In the genomic region with DNA sequence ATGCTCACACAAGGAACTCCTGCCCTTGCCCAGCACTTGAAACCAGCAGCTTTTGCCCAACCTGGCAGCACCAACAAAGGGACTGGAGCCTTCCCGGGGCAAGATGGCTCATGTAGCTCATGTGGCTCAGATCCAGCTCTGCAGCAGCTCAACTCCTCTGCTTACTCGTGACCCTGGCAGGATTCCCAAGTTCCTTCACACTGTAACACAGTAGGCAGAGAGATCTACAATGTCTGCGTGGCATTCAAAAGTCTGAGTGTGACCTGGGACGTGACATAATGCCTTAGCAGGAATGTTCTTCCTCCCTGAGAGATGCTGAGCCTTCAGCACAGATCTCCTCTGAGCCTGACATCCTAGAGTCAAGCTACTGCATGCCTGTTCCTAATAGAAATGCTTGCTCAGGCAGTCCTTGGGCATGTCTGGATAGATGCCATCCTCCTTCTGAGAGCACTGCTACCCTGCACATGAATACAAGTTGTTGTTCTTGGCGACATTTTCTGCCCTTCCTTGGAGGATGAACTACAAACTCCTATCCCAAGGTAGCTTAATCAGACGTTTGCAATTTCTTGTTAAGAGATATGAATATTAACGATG, we compare ENCODE assay signal across 8 mouse cellular contexts. TPM values are rescaled to one million over a fixed set of nuclear protein-coding genes. Genes with fewer than 3 reads are reported as not detected.
DNase-seq lines count a peak whose midpoint lies in the region; ATAC-seq and TF ChIP-seq lines count a peak whose summit lies in the region.

No protein-coding gene starts in this region.

- ATAC-seq in hindbrain, postnatal 0 days: peak; percentile 68
- ATAC-seq in liver, embryonic 11.5 days (replicated peaks; ENCODE audit: low FRiP score): no peak
- no peak for ATAC-seq in intestine, postnatal 0 days

- 42% methylated on average over 7 of the region's 7 CpGs for WGBS in hindbrain, postnatal 0 days
- 82% methylated on average over 7 of the region's 7 CpGs for WGBS in hindbrain, embryonic 10.5 days
- WGBS in liver, embryonic 11.5 days: 69% methylated on average over 7 of the region's 7 CpGs
- 71% methylated on average over 7 of the region's 7 CpGs for WGBS in intestine, postnatal 0 days

- no peak overlapping the region for H3K27ac ChIP-seq in hindbrain, postnatal 0 days
- H3K27ac ChIP-seq in hindbrain, embryonic 10.5 days: no peak overlapping the region
- H3K27ac ChIP-seq in brown adipose tissue, adult 24 weeks (replicated peaks; ENCODE audit: low read depth, low read length): peak overlapping the region; percentile 20; the same call in 1 of the 2 replicates
- H3K27ac ChIP-seq in liver, embryonic 11.5 days (ENCODE audit: low read depth, low read length): no peak overlapping the region
- no peak overlapping the region for H3K27ac ChIP-seq in intestine, postnatal 0 days (ENCODE audit: low read depth, low read length)

- H3K4me2 ChIP-seq in hindbrain, postnatal 0 days (ENCODE audit: low read depth, low read length): no peak overlapping the region
- H3K4me2 ChIP-seq in liver, embryonic 11.5 days: no peak overlapping the region
- no peak overlapping the region for H3K4me2 ChIP-seq in intestine, postnatal 0 days (replicated peaks; ENCODE audit: low read depth)

- H3K4me3 ChIP-seq in hindbrain, postnatal 0 days (ENCODE audit: low read length): no peak overlapping the region
- no peak overlapping the region for H3K4me3 ChIP-seq in hindbrain, embryonic 10.5 days
- H3K4me3 ChIP-seq in brown adipose tissue, adult 24 weeks (ENCODE audit: insufficient read depth, low read depth, low read length): no peak overlapping the region
- no peak overlapping the region for H3K4me3 ChIP-seq in liver, embryonic 11.5 days (ENCODE audit: low read depth, low read length)
- no peak overlapping the region for H3K4me3 ChIP-seq in intestine, postnatal 0 days (ENCODE audit: low read depth, low read length)

- H3K27me3 ChIP-seq in hindbrain, postnatal 0 days (ENCODE audit: insufficient read depth, low read length): no peaks in the 10 kb centered on the region
- no peaks in the 10 kb centered on the region for H3K27me3 ChIP-seq in hindbrain, embryonic 10.5 days (ENCODE audit: insufficient read depth, poor library complexity, severe bottlenecking)
- no peaks in the 10 kb centered on the region for H3K27me3 ChIP-seq in liver, embryonic 11.5 days (replicated peaks; ENCODE audit: control insufficient read depth, insufficient read depth, low read length)
- no peaks in the 10 kb centered on the region for H3K27me3 ChIP-seq in intestine, postnatal 0 days (replicated peaks; ENCODE audit: control insufficient read depth, insufficient read depth, low read length)

- intact Hi-C loops in gastrocnemius, postnatal 36 days (cut with DNase I): no loop called here

- no peaks in the 10 kb centered on the region for H3K4me1 ChIP-seq in hindbrain, postnatal 0 days (ENCODE audit: insufficient read depth, low read length)
- no peaks in the 10 kb centered on the region for H3K4me1 ChIP-seq in hindbrain, embryonic 10.5 days (replicated peaks)
- H3K4me1 ChIP-seq in brown adipose tissue, adult 24 weeks (ENCODE audit: control insufficient read depth, insufficient read depth, insufficient read length, low read length): no peaks in the 10 kb centered on the region
- H3K4me1 ChIP-seq in liver, embryonic 11.5 days (replicated peaks; ENCODE audit: control insufficient read depth, insufficient read depth, low read length): no peaks in the 10 kb centered on the region; the same call in 1 of the 2 replicates
- no peaks in the 10 kb centered on the region for H3K4me1 ChIP-seq in intestine, postnatal 0 days (replicated peaks; ENCODE audit: control insufficient read depth, insufficient read depth, low read length)

- TF ChIP-seq CTCF in hindbrain, postnatal 0 days (IDR thresholded peaks at IDR 0.05; ENCODE audit: low read depth): no peak
- no peak for TF ChIP-seq CTCF in intestine, postnatal 0 days (IDR thresholded peaks at IDR 0.05; ENCODE audit: low read depth)

- DNase-seq in hindbrain, postnatal 0 days (ENCODE audit: low spot score): peak; percentile 75
- DNase-seq in hindbrain, embryonic 10.5 days (ENCODE audit: low spot score): no peak
- peak; percentile 68 for DNase-seq in NIH3T3 (ENCODE audit: low read depth)
- peak; percentile 19 to 31 for DNase-seq in gastrocnemius, postnatal 36 days
- no peak for DNase-seq in spleen, postnatal 10 days (ENCODE audit: low spot score in 2 of 2)
- no peak for DNase-seq in liver, embryonic 11.5 days (ENCODE audit: low spot score)

- no peaks in the 10 kb centered on the region for H3K36me3 ChIP-seq in hindbrain, postnatal 0 days (ENCODE audit: insufficient read depth, low read length)
- no peaks in the 10 kb centered on the region for H3K36me3 ChIP-seq in hindbrain, embryonic 10.5 days
- no peaks in the 10 kb centered on the region for H3K36me3 ChIP-seq in liver, embryonic 11.5 days (ENCODE audit: control insufficient read depth, insufficient read depth, low read length)
- no peaks in the 10 kb centered on the region for H3K36me3 ChIP-seq in intestine, postnatal 0 days (ENCODE audit: control insufficient read depth, insufficient read depth)

- H3K9me3 ChIP-seq in hindbrain, postnatal 0 days (ENCODE audit: low read length): no peaks in the 10 kb centered on the region
- H3K9me3 ChIP-seq in hindbrain, embryonic 10.5 days: no peaks in the 10 kb centered on the region
- H3K9me3 ChIP-seq in liver, embryonic 11.5 days (ENCODE audit: control insufficient read depth, low read length): no peaks in the 10 kb centered on the region
- no peaks in the 10 kb centered on the region for H3K9me3 ChIP-seq in intestine, postnatal 0 days (ENCODE audit: control insufficient read depth)

- H3K9ac ChIP-seq in hindbrain, postnatal 0 days (replicated peaks; ENCODE audit: low read length): no peak overlapping the region
- H3K9ac ChIP-seq in liver, embryonic 11.5 days (ENCODE audit: low read depth, low read length): no peak overlapping the region
- no peak overlapping the region for H3K9ac ChIP-seq in intestine, postnatal 0 days (ENCODE audit: low read depth, low read length)

RNA-seq across cellular contexts. Expression of a gene that starts 6.2 kb away (rescaled TPM):
- total RNA-seq in hindbrain, postnatal 0 days (2014; rRNA removed): 21.5 and 22.9 TPM in 2 replicates
- polyA plus RNA-seq in hindbrain, postnatal 0 days (2015; fragmentation: Nextera tagmentation; extraction: Ambion mirVana): 8.0 and 8.9 TPM in 2 replicates
- 11.0 and 12.7 TPM in 2 replicates for polyA plus RNA-seq in hindbrain, embryonic 10.5 days (2016; fragmentation: Nextera tagmentation; extraction: Ambion mirVana)
- polyA plus RNA-seq in brown adipose tissue, adult 24 weeks (2012; ENCODE audit: insufficient read depth, insufficient read length, missing spikeins): 13.6 and 17.8 TPM in 2 replicates
- total RNA-seq in gastrocnemius, postnatal 36 days (2021): 10 to 100 TPM; 21.0 to 23.7 TPM
- 19.1 and 19.8 TPM in 2 replicates for polyA plus RNA-seq in liver, embryonic 11.5 days (2014; fragmentation: Nextera tagmentation; extraction: Ambion mirVana)
- polyA plus RNA-seq in intestine, postnatal 0 days (2015; fragmentation: Nextera tagmentation; extraction: Ambion mirVana): 10.6 TPM in 2 replicates

Comparison
In these comparisons a context has a peak if more than half of its experiments do, and no peak if none do; other contexts are left out.
1. DNase-seq: peak in hindbrain, postnatal 0 days (single experiment), NIH3T3 (single experiment) and gastrocnemius, postnatal 36 days (2 of 2); none in hindbrain, embryonic 10.5 days (single experiment), spleen, postnatal 10 days (0 of 2) and liver, embryonic 11.5 days (single experiment).